Mouse (Mus musculus): ENCODE measurements around the gene Map4k4. TPM values are rescaled to one million over a fixed set of nuclear protein-coding genes. Genes with fewer than 3 reads are reported as not detected.

The Map4k4 gene
- polyA plus RNA-seq, 1 experiment from 2014 or later, result 22.9 TPM

Other genes starting within 250 kb of the Map4k4 start
- gene Creg2, start 249.4 kb upstream of the Map4k4 start, polyA plus RNA-seq (2015; fragmentation: Nextera tagmentation; extraction: Ambion mirVana), result 0.01 and 0.14 TPM in 2 replicates
- gene Rfx8, start 179.9 kb upstream of the Map4k4 start, polyA plus RNA-seq (2015; fragmentation: Nextera tagmentation; extraction: Ambion mirVana), result 0.43 and 0.70 TPM in 2 replicates
- gene Gm3646, start 95.6 kb upstream of the Map4k4 start, polyA plus RNA-seq (2015; fragmentation: Nextera tagmentation; extraction: Ambion mirVana), result 3.5 and 3.6 TPM in 2 replicates
- 0.25 and 0.81 TPM in 2 replicates for gene Il1r2, start 173.2 kb downstream of the Map4k4 start, polyA plus RNA-seq (2015; fragmentation: Nextera tagmentation; extraction: Ambion mirVana)

All from heart, embryonic 15.5 days (tissue).